Mouse (Mus musculus): ENCODE data around the gene Gm20388. TPM values are rescaled to one million over a fixed set of nuclear protein-coding genes. Genes with fewer than 3 reads are reported as not detected.

Gm20388 gene
- total RNA-seq, 2 experiments from 2014 or later: 10.7 TPM; not detected in 1

DNA sequence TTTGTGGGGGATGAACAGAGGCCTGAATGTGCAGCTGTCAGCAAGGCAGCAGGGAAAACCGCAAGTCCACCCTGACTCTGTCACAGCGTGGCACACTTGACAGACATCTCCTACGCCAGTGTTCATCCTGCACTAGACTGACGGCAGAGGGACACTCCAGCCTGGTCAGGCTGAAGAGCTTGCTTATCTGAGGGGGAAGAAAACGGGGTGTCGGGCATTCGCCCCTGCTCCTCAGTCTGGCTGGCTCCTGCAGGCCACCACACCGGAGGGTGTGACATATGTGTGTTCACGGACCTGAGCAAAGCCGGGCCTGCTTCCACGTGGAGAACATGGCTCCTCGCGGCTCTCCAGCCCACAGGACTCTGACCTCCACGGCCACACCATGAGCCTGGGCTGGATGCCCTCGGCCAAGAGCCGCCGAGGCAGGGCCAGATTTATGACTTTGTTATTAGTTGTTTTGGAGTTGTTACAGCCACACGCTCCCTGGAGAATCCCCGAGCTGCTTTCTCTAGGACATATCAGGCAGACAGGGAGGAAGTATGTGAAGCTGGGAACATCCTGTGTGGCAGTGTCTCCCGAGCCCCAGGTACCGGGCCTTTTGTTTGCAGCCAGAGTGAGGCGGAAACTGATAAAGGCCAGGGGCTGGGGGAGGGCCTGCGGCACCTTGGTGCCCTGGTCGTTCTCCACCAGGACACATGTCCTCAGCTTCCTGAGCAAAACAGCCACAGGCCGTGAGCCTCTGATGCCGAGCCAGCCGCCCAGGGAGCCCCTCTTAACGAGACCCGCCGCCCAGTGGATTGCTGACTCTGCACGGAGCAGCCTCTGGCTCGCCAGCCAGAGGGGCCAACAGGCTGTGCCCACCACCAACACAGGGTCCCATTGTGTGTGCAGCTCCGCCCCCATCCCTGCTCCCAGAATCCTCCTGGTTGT, 1424.1 kb downstream of the Gm20388 start:
- no peak for DNase-seq (ENCODE audit: low spot score in 2 of 2)

GRCm38 (mm10) chr8:121335684-121336083, 1425.0 kb downstream of the Gm20388 start:
- DNase-seq (ENCODE audit: low spot score in 2 of 2): no peak

GRCm38 (mm10) chr8:121342931-121343330, 1432.3 kb downstream of the Gm20388 start:
- DNase-seq (ENCODE audit: low spot score in 2 of 2): no peak

GRCm38 (mm10) chr8:121344486-121344885, 1433.8 kb downstream of the Gm20388 start:
- no peak for DNase-seq (ENCODE audit: low spot score in 2 of 2)

DNA sequence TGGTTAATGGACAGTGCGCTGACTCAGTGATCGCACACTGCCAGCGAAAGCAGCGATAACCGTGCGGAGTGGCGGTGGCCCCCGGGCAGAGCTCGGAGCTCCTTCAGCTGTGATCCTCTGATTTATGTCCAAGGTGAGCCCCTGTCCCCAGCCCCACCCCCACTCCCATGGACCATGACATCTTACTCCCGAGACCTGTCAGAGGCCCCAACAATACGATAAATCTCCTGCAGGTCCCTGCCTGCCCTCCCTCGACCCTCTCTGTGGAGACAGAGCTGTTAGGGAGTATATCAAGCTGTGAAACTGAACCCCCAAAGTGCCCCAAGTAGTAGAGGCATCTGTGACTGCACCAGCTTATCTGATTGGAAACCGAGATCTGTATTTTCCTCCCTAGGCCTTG, 1435.5 kb downstream of the Gm20388 start:
- DNase-seq (ENCODE audit: low spot score in 2 of 2): no peak

DNA sequence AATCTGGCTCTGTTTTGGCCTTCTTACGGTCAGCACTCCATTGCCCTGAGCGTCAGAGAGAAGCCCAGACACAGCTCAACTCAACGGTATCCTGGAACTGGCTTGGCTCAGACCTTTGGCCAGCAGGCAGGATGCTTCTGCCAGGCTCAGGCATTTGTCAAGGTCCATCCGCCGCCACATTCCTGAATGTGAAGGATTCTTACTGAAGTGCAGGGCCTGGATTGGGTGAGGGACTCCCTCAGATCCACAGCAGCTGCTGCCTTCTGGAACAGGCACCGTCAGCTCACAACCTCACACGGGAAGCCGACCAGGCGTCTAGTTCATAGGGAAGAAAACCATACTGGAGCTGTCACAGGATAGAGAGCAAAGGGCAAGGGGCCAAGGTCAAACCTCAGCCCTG, 1436.2 kb downstream of the Gm20388 start:
- no peak for DNase-seq (ENCODE audit: low spot score in 2 of 2)

- DNase-seq (ENCODE audit: low spot score in 2 of 2): no peak
Observed at GRCm38 (mm10) chr8:121348998-121349397, 1438.4 kb downstream of the Gm20388 start.

DNA sequence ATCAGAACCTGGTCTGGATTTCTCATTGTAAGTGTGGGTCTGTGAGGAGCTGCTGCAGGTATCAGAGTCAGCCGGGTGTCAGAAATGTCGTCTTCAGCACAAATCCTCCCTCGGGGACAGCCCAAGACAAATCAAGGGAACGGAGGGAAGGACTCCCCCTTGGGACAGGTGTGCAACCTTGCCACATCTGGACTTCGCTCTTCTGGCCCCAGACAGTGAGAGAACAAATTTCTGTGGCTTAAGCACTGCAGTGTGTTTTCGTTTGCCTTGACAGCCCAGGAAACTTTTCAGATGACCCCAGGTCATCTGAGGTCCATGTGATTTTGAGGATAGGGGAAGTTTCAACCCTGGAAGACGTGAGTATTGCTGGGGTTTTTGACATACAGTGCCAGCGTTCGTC, 1440.2 kb downstream of the Gm20388 start:
- DNase-seq (ENCODE audit: low spot score in 2 of 2): no peak

DNA sequence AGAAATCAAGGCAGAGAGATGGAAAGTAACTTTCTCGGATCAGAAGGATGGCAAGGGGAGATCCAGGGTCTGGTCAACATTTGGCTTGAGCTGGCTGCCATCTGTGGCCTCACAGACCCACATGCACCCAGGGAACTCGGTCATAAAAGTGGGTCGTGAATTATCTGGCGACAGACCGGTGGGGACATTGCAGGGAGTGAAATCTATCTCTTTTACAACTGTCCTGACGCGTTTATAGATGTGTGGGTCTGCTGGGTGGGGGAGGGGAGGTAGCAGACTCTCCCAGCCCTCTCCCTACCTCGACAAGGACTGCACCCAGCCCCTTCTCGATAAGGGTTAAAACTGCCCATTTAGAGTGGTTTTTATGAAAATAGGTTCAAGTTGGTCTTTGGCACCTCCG, 1444.2 kb downstream of the Gm20388 start:
- DNase-seq (ENCODE audit: low spot score in 2 of 2): no peak

DNA sequence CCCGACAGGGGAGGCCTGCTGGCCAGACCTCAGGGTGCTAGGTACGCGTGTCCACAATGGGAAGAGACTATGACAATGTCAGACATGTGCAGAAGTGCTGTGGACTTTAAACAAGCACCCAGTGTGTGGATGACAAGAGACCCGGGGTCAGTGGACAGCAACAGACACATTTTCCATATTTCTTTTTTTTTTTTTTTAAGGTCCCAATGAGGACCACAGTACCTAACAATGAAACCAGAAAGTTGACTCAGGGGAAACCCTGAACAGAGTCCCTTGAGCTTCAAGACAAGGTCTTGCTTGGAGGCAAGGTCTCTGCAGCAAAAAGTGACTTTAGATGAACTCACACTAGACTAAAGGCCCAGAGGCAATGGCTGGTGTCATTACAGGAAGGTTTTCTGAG, 1446.8 kb downstream of the Gm20388 start:
- DNase-seq (ENCODE audit: low spot score in 2 of 2): no peak

- DNase-seq (ENCODE audit: low spot score in 2 of 2): no peak
Observed at GRCm38 (mm10) chr8:121358609-121359008, 1448.0 kb downstream of the Gm20388 start.

- DNase-seq (ENCODE audit: low spot score in 2 of 2): peak in 1 of 2 experiments; percentile 13
Observed at GRCm38 (mm10) chr8:121359131-121359981, 1448.7 kb downstream of the Gm20388 start.

GRCm38 (mm10) chr8:121360001-121360400, 1449.4 kb downstream of the Gm20388 start:
- no peak for DNase-seq (ENCODE audit: low spot score in 2 of 2)

DNA sequence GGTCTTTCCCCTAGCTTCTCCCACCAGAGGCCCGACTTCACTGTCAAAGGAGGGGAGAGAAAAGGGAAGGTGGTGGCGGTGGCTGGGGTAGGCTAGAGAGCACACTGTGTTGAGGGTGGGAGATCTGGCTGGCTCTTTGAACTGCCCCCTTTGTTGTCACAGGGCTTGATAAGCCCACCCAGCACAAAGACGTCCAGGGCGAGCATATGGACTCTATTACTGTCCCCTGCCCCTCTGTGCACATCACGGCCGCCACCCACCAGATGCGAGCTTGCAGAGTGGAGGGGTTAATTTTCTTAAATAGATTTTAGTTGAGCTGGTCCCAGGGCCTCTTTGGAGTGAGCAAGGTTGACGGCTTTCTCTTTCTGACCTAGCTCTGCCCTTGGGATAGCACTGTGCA, 1450.5 kb downstream of the Gm20388 start:
- DNase-seq (ENCODE audit: low spot score in 2 of 2): no peak

DNA sequence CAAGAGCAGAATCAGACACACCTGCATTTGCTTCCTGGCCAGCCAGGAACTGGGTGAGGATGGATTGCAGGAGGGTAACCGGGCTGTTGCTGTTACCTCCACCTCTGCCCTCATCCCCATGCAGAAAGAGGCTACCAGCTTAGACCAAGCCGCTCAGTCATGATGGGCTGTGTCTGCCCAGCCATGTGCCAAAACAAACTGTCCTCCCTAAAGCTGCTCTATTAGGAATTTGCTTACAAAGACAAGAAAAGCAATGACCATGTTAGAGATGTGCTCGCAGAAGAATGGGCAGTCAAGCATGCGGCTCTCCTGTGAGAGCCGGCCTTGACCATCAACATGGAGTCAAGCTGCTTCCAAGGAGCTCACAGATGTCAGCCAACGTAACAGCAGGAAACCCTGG, 1454.0 kb downstream of the Gm20388 start:
- no peak for DNase-seq (ENCODE audit: low spot score in 2 of 2)

DNA sequence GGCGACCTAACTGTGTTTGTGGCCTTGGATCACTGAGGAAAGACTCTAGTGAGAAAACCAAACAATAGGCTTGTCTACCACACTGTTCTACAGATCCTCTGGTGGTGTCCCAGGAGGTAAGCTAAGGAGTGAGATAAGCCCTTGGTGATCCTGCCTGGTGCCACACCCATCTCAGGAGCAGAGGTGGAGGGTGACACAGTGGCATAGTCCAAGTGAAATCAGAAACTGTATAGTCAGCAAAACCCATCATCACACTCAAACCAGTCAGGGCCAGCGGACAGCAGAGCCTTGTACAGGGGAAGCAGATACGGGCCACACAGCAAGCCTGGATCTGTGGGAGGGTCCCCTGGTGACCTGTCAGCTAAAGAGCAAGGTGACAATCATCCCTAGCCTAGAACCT, 1454.5 kb downstream of the Gm20388 start:
- DNase-seq (ENCODE audit: low spot score in 2 of 2): no peak

GRCm38 (mm10) chr8:121366655-121367054, 1456.0 kb downstream of the Gm20388 start:
- no peak for DNase-seq (ENCODE audit: low spot score in 2 of 2)

- DNase-seq (ENCODE audit: low spot score in 2 of 2): peak in 1 of 2 experiments; percentile 5
Observed at GRCm38 (mm10) chr8:121368799-121369198, 1458.2 kb downstream of the Gm20388 start.

GRCm38 (mm10) chr8:121369378-121369777, 1458.7 kb downstream of the Gm20388 start:
- peak in 1 of 2 experiments; percentile 22 for DNase-seq (ENCODE audit: low spot score in 2 of 2)

DNA sequence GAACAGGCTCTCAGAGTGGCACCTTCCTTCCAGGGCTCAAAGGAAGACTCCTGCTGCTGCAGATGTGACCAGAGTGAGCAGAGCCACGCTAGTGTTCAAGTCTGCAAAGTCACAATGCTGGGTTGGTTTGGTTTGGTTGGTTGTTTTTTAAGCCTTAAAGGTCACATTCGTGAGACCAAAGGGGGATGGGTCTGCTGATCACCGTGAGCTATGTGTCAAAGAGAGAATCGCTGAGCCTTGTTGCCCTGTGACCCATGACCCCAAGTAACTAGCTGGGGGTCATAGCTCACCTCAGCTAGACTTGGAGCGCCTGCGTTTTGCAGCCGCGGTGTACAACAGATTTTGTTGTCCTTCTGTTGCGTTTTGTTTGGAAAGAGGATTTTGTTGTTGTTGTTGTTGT, 1460.6 kb downstream of the Gm20388 start:
- no peak for DNase-seq (ENCODE audit: low spot score in 2 of 2)

- DNase-seq (ENCODE audit: low spot score in 2 of 2): peak; percentile 71 to 80
Observed at GRCm38 (mm10) chr8:121371911-121372638, 1461.4 kb downstream of the Gm20388 start.

Data from layer of hippocampus, adult 18-20 months (tissue).